Mouse (Mus musculus) thymus, postnatal 4 days (tissue): ENCODE results near the gene Mamdc4.
A peak's percentile ranks its signal among the peaks of the same experiment; 100 is the strongest.

Experiments
- DNase-seq: peaks from one replicate; pipeline ENCODE4 v3.0.0; 2021

The Mamdc4 gene

GRCm38 (mm10) chr2:25582466-25583119 is 7.9 kb upstream of the Mamdc4 start:
- peak; percentile 21 for DNase-seq

GRCm38 (mm10) chr2:25581901-25582301 is 7.3 kb upstream of the Mamdc4 start:
- DNase-seq, result peak; percentile 26

GRCm38 (mm10) chr2:25581294-25581864 is 6.7 kb upstream of the Mamdc4 start, which contains the start of gene Ajm1:
Gene Ajm1, minus strand, starts transcription at chr2:25581757.
- DNase-seq, result peak; percentile 70

GRCm38 (mm10) chr2:25580621-25581101 is 6.0 kb upstream of the Mamdc4 start:
- DNase-seq, result peak; percentile 18

- peak; percentile 83 for DNase-seq
Measured at GRCm38 (mm10) chr2:25579737-25580460, 5.3 kb upstream of the Mamdc4 start.

- DNase-seq, result peak; percentile 60
Measured at GRCm38 (mm10) chr2:25578796-25579736, 4.4 kb upstream of the Mamdc4 start.

GRCm38 (mm10) chr2:25577951-25578795 is 3.5 kb upstream of the Mamdc4 start:
- DNase-seq, result peak; percentile 22

- DNase-seq, result peak; percentile 59
Measured at GRCm38 (mm10) chr2:25576965-25577891, 2.6 kb upstream of the Mamdc4 start.

- DNase-seq, result peak; percentile 22
Measured at GRCm38 (mm10) chr2:25576028-25576850, 1.6 kb upstream of the Mamdc4 start.

GRCm38 (mm10) chr2:25575432-25576027 is 885 bp upstream of the Mamdc4 start:
- peak; percentile 80 for DNase-seq

- no peak for DNase-seq
Measured at GRCm38 (mm10) chr2:25574136-25574535, 509 bp downstream of the Mamdc4 start.

- DNase-seq, result peak; percentile 10
Measured at GRCm38 (mm10) chr2:25573068-25573467, 1.6 kb downstream of the Mamdc4 start.

GRCm38 (mm10) chr2:25571221-25571620 is 3.4 kb downstream of the Mamdc4 start:
- no peak for DNase-seq

GRCm38 (mm10) chr2:25569323-25569722 is 5.3 kb downstream of the Mamdc4 start:
- no peak for DNase-seq

- peak; percentile 7 for DNase-seq
Measured at GRCm38 (mm10) chr2:25568473-25569019, 6.1 kb downstream of the Mamdc4 start.

- DNase-seq, result peak; percentile 15
Measured at GRCm38 (mm10) chr2:25566558-25566957, 8.1 kb downstream of the Mamdc4 start.

- peak; percentile 6 for DNase-seq
Measured at GRCm38 (mm10) chr2:25565741-25566140, 8.9 kb downstream of the Mamdc4 start.

- no peak for DNase-seq
Measured at GRCm38 (mm10) chr2:25561946-25562345, 12.7 kb downstream of the Mamdc4 start.

- no peak for DNase-seq
Measured at GRCm38 (mm10) chr2:25560551-25560950, 14.1 kb downstream of the Mamdc4 start.
